Mouse (Mus musculus) left cerebral cortex, adult 6 months (tissue): ENCODE results near the gene Rfesd. TPM values are rescaled to one million over a fixed set of nuclear protein-coding genes. Genes with fewer than 3 reads are reported as not detected.

ENCODE experiments used
- long read RNA-seq, 2 experiments: library from polyadenylated mRNA; unstranded; transcript quantifications; one replicate each; pipeline ENCODE4 v2.0.0; 2019 to 2020
- polyA plus RNA-seq: library from polyadenylated mRNA; unstranded; fragments of <200 nt; fragmentation: Nextera tagmentation; gene quantifications from 2 replicates; pipeline ENCODE4 v1.2.3, GENCODE M21; 2021

Rfesd gene
- polyA plus RNA-seq, result 28.7 and 31.7 TPM in 2 replicates
- long read RNA-seq, experiment 1, transcript Rfesd-203 (4 exons, 1,436 nt), result minor isoform, 13 of 35 reads
- long read RNA-seq, experiment 1, transcript Rfesd-201 (4 exons, 2,807 nt), result major isoform, 20 of 35 reads
- long read RNA-seq, experiment 1, partial matches to known transcripts, result 0 of 35 reads
- long read RNA-seq, experiment 1, other reads (novel, unspliced or antisense), result 0 of 35 reads
- long read RNA-seq, experiment 2, transcript Rfesd-201 (4 exons, 2,807 nt), result minor isoform, 9 of 35 reads
- long read RNA-seq, experiment 2, transcript Rfesd-202 (4 exons, 595 nt), result minor isoform, 5 of 35 reads
- long read RNA-seq, experiment 2, transcript Rfesd-203 (4 exons, 1,436 nt), result major isoform, 18 of 35 reads
- long read RNA-seq, experiment 2, partial matches to known transcripts, result 1 of 35 reads
- long read RNA-seq, experiment 2, other reads (novel, unspliced or antisense), result 2 of 35 reads

DNA sequence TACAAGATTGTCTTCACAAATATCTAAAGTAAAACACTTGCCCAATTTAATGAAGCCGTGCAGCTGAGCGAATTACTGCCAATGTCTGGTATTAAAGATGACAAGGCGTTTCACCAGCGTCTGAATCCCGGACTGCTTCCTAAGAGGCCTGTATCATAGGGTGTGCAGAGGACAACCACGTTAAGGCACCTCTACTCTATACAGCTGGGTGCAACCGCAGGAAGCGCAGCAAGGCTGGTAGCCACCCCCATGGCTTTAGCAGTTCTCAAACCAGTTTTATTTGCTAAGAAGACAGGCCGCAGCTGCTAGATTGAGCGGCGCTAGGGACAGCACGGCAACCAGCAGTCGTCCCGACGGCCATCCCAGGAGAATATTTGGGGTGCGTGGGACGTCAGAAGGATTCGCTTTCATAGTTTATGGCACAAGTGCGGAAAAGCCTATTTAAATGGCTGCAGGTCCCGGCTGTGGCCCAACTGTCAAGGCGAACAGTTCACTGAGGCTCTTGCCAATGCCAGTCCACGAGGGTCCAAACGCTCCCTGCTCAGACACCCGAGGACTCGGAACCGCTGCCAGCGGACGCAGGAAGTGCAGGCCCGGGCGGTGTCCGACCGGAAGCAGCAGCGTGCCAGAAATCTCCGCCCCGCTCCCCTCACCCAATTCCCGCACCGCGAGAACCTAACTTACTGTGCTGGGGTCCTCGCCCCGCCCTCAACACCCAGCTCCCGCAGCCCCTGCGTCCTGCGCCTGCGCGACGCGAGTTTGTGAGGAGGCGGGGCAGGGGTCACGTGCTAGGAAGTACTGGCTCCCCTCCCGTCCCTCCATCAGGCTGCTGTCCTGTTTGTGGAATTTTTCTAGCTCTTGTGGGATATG, at the start of gene Rfesd:
TSS of gene Rfesd (minus strand) at position 746 of the 870 bp plus-strand sequence.

DNA sequence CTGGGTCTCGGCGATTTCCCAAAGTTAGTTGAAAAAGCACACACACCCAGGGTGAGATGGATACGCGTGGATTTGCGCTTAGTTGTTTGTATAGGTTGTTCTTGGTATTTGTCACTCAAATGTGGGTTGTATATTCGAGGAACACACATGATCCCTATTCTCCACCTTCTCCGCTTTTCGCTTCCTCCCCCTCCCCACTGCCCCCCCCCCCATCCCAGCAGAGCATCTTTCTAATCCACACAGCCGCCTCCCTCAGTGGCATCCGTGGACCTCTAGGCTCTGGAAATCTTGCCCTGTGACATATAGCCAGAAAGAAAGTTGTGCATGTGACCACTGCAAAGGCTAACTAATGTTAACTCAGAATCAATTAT, 38.4 kb upstream of the Rfesd start, which contains the start of gene Gpr150:
TSS of gene Gpr150 (minus strand) at position 101 of the 371 bp plus-strand sequence.

DNA sequence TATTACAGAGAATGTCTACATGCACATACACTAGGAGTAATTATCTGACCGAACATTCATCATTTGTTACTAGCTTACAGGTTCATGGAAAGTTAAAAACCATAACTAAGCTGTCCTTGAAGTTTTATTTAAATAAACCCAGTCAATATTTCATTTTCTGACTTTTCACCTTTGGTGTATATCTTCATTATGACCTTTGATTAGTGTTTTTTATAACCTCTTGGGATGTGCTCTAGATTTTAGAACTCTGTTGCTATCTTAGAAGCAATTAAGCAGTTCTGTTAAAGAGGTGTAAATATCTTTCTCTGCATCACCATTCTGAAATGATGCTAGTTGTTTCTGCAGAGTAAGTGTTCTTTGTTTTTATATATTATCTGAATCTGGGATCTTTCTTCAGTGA, 51.7 kb downstream of the Rfesd start, which contains the start of gene Spata9:
TSS of gene Spata9 (plus strand) at position 301 of the 400 bp plus-strand sequence.

Other genes with a start within 250 kb of the Rfesd start
- 82.9 and 87.6 TPM in 2 replicates for gene Glrx, start 178.9 kb downstream of the Rfesd start, polyA plus RNA-seq
- gene Rhobtb3, start 74.8 kb downstream of the Rfesd start, polyA plus RNA-seq, result 6.5 and 7.5 TPM in 2 replicates
- gene Spata9, start 51.6 kb downstream of the Rfesd start, polyA plus RNA-seq, result 0.59 and 0.91 TPM in 2 replicates
- gene Gpr150, start 38.3 kb upstream of the Rfesd start, polyA plus RNA-seq, result 5.8 and 8.3 TPM in 2 replicates
- 4.5 and 5.1 TPM in 2 replicates for gene Arsk, start 79.9 kb upstream of the Rfesd start, polyA plus RNA-seq
- gene Ttc37, start 80.0 kb upstream of the Rfesd start, polyA plus RNA-seq, result 1.7 and 1.9 TPM in 2 replicates